Mouse (Mus musculus): ENCODE measurements around the gene Krt75.

Gene Krt75

GRCm38 (mm10) chr15:101573796-101574345 lies at the start of gene Krt75:
TSS of gene Krt75 (minus strand) at chr15:101573904.
- no peak for DNase-seq (ENCODE audit: low read depth, low spot score)

GRCm38 (mm10) chr15:101599123-101599522 lies 25.4 kb upstream of the Krt75 start:
- DNase-seq (ENCODE audit: low read depth, low spot score), result no peak

GRCm38 (mm10) chr15:101588216-101588615 lies 14.5 kb upstream of the Krt75 start:
- DNase-seq (ENCODE audit: low read depth, low spot score), result no peak

GRCm38 (mm10) chr15:101584456-101584855 lies 10.8 kb upstream of the Krt75 start:
- DNase-seq (ENCODE audit: low read depth, low spot score), result no peak

GRCm38 (mm10) chr15:101583211-101583965 lies 9.7 kb upstream of the Krt75 start:
- DNase-seq (ENCODE audit: low read depth, low spot score), result peak; percentile 18

- peak; percentile 67 for DNase-seq (ENCODE audit: low read depth, low spot score)
These were observed 8.0 kb upstream of the Krt75 start for GRCm38 (mm10) chr15:101581701-101582100.

GRCm38 (mm10) chr15:101575506-101575905 lies 1.8 kb upstream of the Krt75 start:
- no peak for DNase-seq (ENCODE audit: low read depth, low spot score)

GRCm38 (mm10) chr15:101567780-101568179 lies 5.9 kb downstream of the Krt75 start:
- DNase-seq (ENCODE audit: low read depth, low spot score), result peak; percentile 35

- DNase-seq (ENCODE audit: low read depth, low spot score), result no peak
These were observed 10.9 kb downstream of the Krt75 start, which contains the start of gene Krt90 for GRCm38 (mm10) chr15:101562850-101563249. TSS of gene Krt90 (minus strand) at chr15:101562950.

GRCm38 (mm10) chr15:101558034-101558646 lies 15.6 kb downstream of the Krt75 start:
- DNase-seq (ENCODE audit: low read depth, low spot score), result no peak

GRCm38 (mm10) chr15:101553169-101553568 lies 20.5 kb downstream of the Krt75 start:
- no peak for DNase-seq (ENCODE audit: low read depth, low spot score)

- peak; percentile 55 for DNase-seq (ENCODE audit: low read depth, low spot score)
These were observed 21.5 kb downstream of the Krt75 start for GRCm38 (mm10) chr15:101552188-101552587.

- no peak for DNase-seq (ENCODE audit: low read depth, low spot score)
These were observed 23.1 kb downstream of the Krt75 start, which contains the start of gene Krt82 for GRCm38 (mm10) chr15:101550567-101550966. TSS of gene Krt82 (minus strand) at chr15:101550667.

- DNase-seq (ENCODE audit: low read depth, low spot score), result no peak
These were observed 29.2 kb downstream of the Krt75 start for GRCm38 (mm10) chr15:101544478-101544877.

- DNase-seq (ENCODE audit: low read depth, low spot score), result no peak
These were observed 31.2 kb downstream of the Krt75 start for GRCm38 (mm10) chr15:101542543-101542942.

GRCm38 (mm10) chr15:101538580-101538900 lies 35.2 kb downstream of the Krt75 start:
- DNase-seq (ENCODE audit: low read depth, low spot score), result no peak

GRCm38 (mm10) chr15:101537864-101538579 lies 35.7 kb downstream of the Krt75 start:
- peak; percentile 35 for DNase-seq (ENCODE audit: low read depth, low spot score)

GRCm38 (mm10) chr15:101536054-101536850 lies 37.5 kb downstream of the Krt75 start:
- DNase-seq (ENCODE audit: low read depth, low spot score), result peak; percentile 41

- DNase-seq (ENCODE audit: low read depth, low spot score), result no peak
These were observed 41.0 kb downstream of the Krt75 start, which contains the start of gene Krt84 for GRCm38 (mm10) chr15:101532720-101533119. TSS of gene Krt84 (minus strand) at chr15:101532820.

- DNase-seq (ENCODE audit: low read depth, low spot score), result no peak
These were observed 51.0 kb downstream of the Krt75 start for GRCm38 (mm10) chr15:101522556-101523232.

- peak; percentile 90 for DNase-seq (ENCODE audit: low read depth, low spot score)
These were observed 53.9 kb downstream of the Krt75 start for GRCm38 (mm10) chr15:101519792-101520191.
